Mouse (Mus musculus) lung, adult 2 months (tissue): ENCODE data around the gene Arhgap31. TPM values are rescaled to one million over a fixed set of nuclear protein-coding genes. Genes with fewer than 3 reads are reported as not detected.

Experiments used
- DNase-seq: peaks from one replicate; pipeline ENCODE4 v3.0.0; 2022
- H3K4me1 ChIP-seq: fragments of 200-500 bp; 2 replicates; pipeline ENCODE4 v1.6.1; 2011; ENCODE audit warnings: low read length; ENCODE audit not compliant: control insufficient read depth, insufficient read depth
- H3K4me3 ChIP-seq: fragments of 200-500 bp; replicated peaks from 2 replicates; pipeline ENCODE3; 2011; ENCODE audit warnings: low read depth, mild to moderate bottlenecking, control low read depth, low read length; ENCODE audit errors: extremely low read depth
- CTCF ChIP-seq: fragments of 200-500 bp; IDR thresholded peaks from 2 replicates; pipeline ENCODE4 v1.5.1; 2011; ENCODE audit warnings: mild to moderate bottlenecking, low read length, control low read depth; ENCODE audit not compliant: insufficient read depth
- POLR2A ChIP-seq: fragments of 200-500 bp; IDR thresholded peaks from 2 replicates; pipeline ENCODE4 v1.6.1; 2011; ENCODE audit warnings: low read depth, mild to moderate bottlenecking, control low read depth, low read length, borderline replicate concordance; ENCODE audit errors: extremely low read depth
- WGBS: fragments of 180-500 bp; shearing (Covaris S2); methylation state at CpG from one replicate; pipeline ENCODE4 v1.1.7; 2018; 5-methylcytosine and 5-hydroxymethylcytosine counted together
- polyA plus RNA-seq: library from polyadenylated mRNA; depleted of rRNA; stranded (reverse); fragments of >200 nt; gene quantifications from 2 replicates; pipeline ENCODE4 v1.2.3, GENCODE M21; 2012

The Arhgap31 gene
- polyA plus RNA-seq, 1 experiment, result 46.8 TPM

GRCm38 (mm10) chr16:38729610-38730288, 16.7 kb upstream of the Arhgap31 start:
- 19% methylated on average over 15 of the region's 15 CpGs for WGBS
- peaks cover 15% of the 10 kb centered on the region for H3K4me1 ChIP-seq
- TF ChIP-seq POLR2A (0 out of 2 replicates have a peak, but pooled peaks have one; percentile 16), CTCF (peak; percentile 20; the same call in 1 of the 2 replicates)
- H3K4me3 ChIP-seq, result peak overlapping the region; percentile 69
- DNase-seq, result peak; percentile 18

- TF ChIP-seq POLR2A (no peak), CTCF (no peak)
- DNase-seq, result peak; percentile 9
- H3K4me3 ChIP-seq, result no peak overlapping the region
- 54% methylated on average over 6 of the region's 6 CpGs for WGBS
- peaks cover 15% of the 10 kb centered on the region for H3K4me1 ChIP-seq
Observed at GRCm38 (mm10) chr16:38729139-38729538, 16.1 kb upstream of the Arhgap31 start.

- peak; percentile 1 for DNase-seq
- no peak overlapping the region for H3K4me3 ChIP-seq
- 94% methylated on average over 15 of the region's 15 CpGs for WGBS
- no peak for TF ChIP-seq POLR2A
- no peak for TF ChIP-seq CTCF
- peaks cover 15% of the 10 kb centered on the region for H3K4me1 ChIP-seq
Observed at GRCm38 (mm10) chr16:38728576-38729132, 15.6 kb upstream of the Arhgap31 start.

- 42% methylated on average over 13 of the region's 13 CpGs for WGBS
- peak; percentile 17 for DNase-seq
- peaks cover 9% of the 10 kb centered on the region for H3K4me1 ChIP-seq
- TF ChIP-seq POLR2A, result peak; percentile 33; the same call in 1 of the 2 replicates
- no peak for TF ChIP-seq CTCF
- peak overlapping the region; percentile 24 for H3K4me3 ChIP-seq
Observed at GRCm38 (mm10) chr16:38724974-38725373, 11.9 kb upstream of the Arhgap31 start.

- no peak for TF ChIP-seq CTCF
- TF ChIP-seq POLR2A, result no peak
- 47% methylated on average over 8 of the region's 8 CpGs for WGBS
- H3K4me1 ChIP-seq, result peaks cover 5% of the 10 kb centered on the region
- DNase-seq, result peak; percentile 7
- H3K4me3 ChIP-seq, result no peak overlapping the region
Observed at GRCm38 (mm10) chr16:38724256-38724655, 11.2 kb upstream of the Arhgap31 start.

DNA sequence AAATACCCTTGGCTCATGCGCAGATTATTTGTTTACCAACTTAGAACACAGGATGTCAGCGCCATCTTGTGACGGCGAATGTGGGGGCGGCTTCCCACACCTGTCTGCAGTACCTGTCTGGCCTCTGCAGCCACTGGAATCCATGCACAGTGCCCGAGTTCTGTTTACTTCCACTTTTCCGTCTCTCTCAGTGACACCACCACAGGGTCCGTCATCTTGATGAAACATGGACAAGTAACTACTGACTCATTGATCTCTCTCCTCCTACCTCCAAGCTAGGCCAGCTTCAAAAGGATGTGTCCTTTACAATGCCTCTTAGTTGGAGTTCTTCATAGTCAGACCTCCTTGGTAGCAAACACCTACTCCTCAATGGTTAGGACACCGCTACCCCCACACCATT, 8.3 kb upstream of the Arhgap31 start:
- H3K4me3 ChIP-seq, result no peak overlapping the region
- peaks cover 2% of the 10 kb centered on the region for H3K4me1 ChIP-seq
- no peak for TF ChIP-seq CTCF
- no peak for TF ChIP-seq POLR2A
- WGBS, result 90% methylated on average over 9 of the region's 9 CpGs
- no peak for DNase-seq

DNA sequence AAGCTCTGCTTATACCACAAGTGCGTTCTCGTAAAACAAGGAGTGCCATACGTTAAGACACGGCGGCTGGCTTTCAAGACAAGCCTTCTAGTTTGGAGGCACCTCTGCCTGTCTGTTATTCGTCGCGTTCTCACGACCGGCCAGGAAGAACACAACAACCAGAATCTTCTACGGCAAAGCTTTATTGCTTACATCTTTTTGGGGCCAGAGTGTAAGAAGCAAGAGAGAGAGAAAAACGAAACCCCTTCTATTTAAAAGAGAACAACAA, 1.1 kb upstream of the Arhgap31 start:
- 25% methylated on average over 11 of the region's 12 CpGs for WGBS
- H3K4me1 ChIP-seq, result peaks cover 11% of the 10 kb centered on the region
- H3K4me3 ChIP-seq, result peak overlapping the region; percentile 67
- DNase-seq, result peak; percentile 36

GRCm38 (mm10) chr16:38713404-38714258, 557 bp upstream of the Arhgap31 start:
- DNase-seq, result no peak
- peak overlapping the region; percentile 81 for H3K4me3 ChIP-seq
- TF ChIP-seq CTCF (no peak), POLR2A (no peak)
- H3K4me1 ChIP-seq, result peaks cover 15% of the 10 kb centered on the region
- WGBS, result 6% methylated on average over 17 of the region's 17 CpGs

DNA sequence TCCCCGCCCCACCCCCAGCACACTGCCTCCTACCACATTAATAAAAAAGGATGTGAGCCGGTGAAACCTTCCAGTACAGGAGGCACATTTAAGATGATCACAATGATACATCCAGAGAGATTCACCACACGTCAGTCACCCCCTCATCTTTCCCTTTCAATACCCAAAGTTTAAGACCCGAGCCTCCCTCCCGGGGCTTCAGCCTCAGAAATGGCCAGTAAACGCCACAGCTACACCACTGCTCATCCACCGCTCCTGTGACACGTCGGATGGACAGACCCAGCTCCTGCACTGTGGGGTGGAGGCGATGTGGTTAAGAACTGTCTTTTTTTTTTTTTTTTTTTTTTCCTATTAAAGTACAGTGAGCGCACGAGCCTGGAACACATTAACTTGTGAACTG, 969 bp downstream of the Arhgap31 start:
- WGBS, result 2% methylated on average over 12 of the region's 12 CpGs
- Histone ChIP-seq H3K4me3 (peak overlapping the region; percentile 81), H3K4me1 (peaks cover 26% of the 10 kb centered on the region)
- TF ChIP-seq CTCF, result no peak
- peak; percentile 20; the same call in 1 of the 2 replicates for TF ChIP-seq POLR2A
- peak; percentile 45 for DNase-seq
